Mouse (Mus musculus) hindbrain, embryonic 10.5 days (tissue): ENCODE measurements around the gene Atp1a4. TPM values are rescaled to one million over a fixed set of nuclear protein-coding genes. Genes with fewer than 3 reads are reported as not detected.

Source experiments
- DNase-seq: peaks from one replicate; pipeline ENCODE4 v3.0.0-alpha.2; 2017; ENCODE audit warnings: low spot score
- H3K27ac ChIP-seq: fragments of 300-500 bp; sonication (generic); 2 replicates; pipeline ENCODE4 v1.5.1; 2016; ENCODE audit warnings: mild to moderate bottlenecking, moderate library complexity
- H3K27me3 ChIP-seq: fragments of 300-500 bp; sonication (generic); 2 replicates; pipeline ENCODE4 v1.6.1; 2016; ENCODE audit warnings: mild to moderate bottlenecking; ENCODE audit not compliant: poor library complexity, insufficient read depth, severe bottlenecking
- H3K36me3 ChIP-seq: fragments of 300-500 bp; sonication (generic); 2 replicates; pipeline ENCODE4 v1.6.1; 2016; ENCODE audit warnings: mild to moderate bottlenecking, moderate library complexity
- H3K4me1 ChIP-seq: fragments of 300-500 bp; sonication (generic); replicated peaks from 2 replicates; pipeline ENCODE4 v1.6.1; 2016; ENCODE audit warnings: mild to moderate bottlenecking
- H3K4me3 ChIP-seq: fragments of 300-500 bp; sonication (generic); 2 replicates; pipeline ENCODE4 v1.5.1; 2016; ENCODE audit warnings: mild to moderate bottlenecking, moderate library complexity
- H3K9me3 ChIP-seq: fragments of 300-500 bp; sonication (generic); 2 replicates; pipeline ENCODE4 v1.6.1; 2016; ENCODE audit warnings: mild to moderate bottlenecking, moderate library complexity
- WGBS: fragments of 180-500 bp; shearing (Covaris S2); methylation state at CpG from one replicate; pipeline ENCODE4 v1.1.7; 2016; 5-methylcytosine and 5-hydroxymethylcytosine counted together
- polyA plus RNA-seq: library from polyadenylated mRNA; unstranded; fragments of >200 nt; fragmentation: Nextera tagmentation; extraction: Ambion mirVana; gene quantifications from 2 replicates; pipeline ENCODE4 v1.2.1, GENCODE M21; 2016

Atp1a4 gene
- polyA plus RNA-seq, 1 experiment from 2014 or later: not detected

GRCm38 (mm10) chr1:172206141-172206917 lies 51.9 kb downstream of the Atp1a4 start, which contains the start of gene Pea15a:
Pea15a (minus strand) TSS chr1:172206804.
- Histone ChIP-seq H3K27me3 (no peaks in the 10 kb centered on the region), H3K36me3 (peaks cover 9% of the 10 kb centered on the region), H3K9me3 (no peaks in the 10 kb centered on the region), H3K4me3 (peak within 1 kb of the TSS; percentile 69), H3K4me1 (peaks cover 62% of the 10 kb centered on the region), H3K27ac (peak within 1 kb of the TSS; percentile 94)
- DNase-seq: peak; percentile 88
- WGBS: under 1% methylated on average over 40 of the region's 40 CpGs

DNA sequence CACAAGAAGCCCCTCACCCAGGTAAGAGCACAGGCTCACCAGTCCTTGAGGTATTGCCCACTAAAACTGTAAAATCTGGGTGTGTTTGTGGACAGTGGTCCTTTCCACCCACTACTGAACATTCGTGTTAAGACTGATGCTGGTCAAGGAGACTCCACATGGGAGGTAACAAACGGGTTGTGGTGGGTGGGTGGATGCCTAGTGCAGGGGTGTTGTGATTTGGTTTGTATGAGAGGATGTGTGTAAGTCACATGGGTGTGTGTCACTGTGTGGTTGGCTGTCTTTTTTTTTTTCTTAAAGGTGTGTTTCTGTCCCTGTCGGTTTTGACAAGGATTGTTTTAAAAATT lies 52.5 kb downstream of the Atp1a4 start:
- no peak for DNase-seq
- WGBS: 12% methylated on average over 3 of the region's 3 CpGs
- Histone ChIP-seq H3K27ac (peak overlapping the region; percentile 94), H3K36me3 (peaks cover 15% of the 10 kb centered on the region), H3K9me3 (no peaks in the 10 kb centered on the region), H3K4me3 (peak overlapping the region; percentile 69), H3K4me1 (peaks cover 68% of the 10 kb centered on the region), H3K27me3 (no peaks in the 10 kb centered on the region)

DNA sequence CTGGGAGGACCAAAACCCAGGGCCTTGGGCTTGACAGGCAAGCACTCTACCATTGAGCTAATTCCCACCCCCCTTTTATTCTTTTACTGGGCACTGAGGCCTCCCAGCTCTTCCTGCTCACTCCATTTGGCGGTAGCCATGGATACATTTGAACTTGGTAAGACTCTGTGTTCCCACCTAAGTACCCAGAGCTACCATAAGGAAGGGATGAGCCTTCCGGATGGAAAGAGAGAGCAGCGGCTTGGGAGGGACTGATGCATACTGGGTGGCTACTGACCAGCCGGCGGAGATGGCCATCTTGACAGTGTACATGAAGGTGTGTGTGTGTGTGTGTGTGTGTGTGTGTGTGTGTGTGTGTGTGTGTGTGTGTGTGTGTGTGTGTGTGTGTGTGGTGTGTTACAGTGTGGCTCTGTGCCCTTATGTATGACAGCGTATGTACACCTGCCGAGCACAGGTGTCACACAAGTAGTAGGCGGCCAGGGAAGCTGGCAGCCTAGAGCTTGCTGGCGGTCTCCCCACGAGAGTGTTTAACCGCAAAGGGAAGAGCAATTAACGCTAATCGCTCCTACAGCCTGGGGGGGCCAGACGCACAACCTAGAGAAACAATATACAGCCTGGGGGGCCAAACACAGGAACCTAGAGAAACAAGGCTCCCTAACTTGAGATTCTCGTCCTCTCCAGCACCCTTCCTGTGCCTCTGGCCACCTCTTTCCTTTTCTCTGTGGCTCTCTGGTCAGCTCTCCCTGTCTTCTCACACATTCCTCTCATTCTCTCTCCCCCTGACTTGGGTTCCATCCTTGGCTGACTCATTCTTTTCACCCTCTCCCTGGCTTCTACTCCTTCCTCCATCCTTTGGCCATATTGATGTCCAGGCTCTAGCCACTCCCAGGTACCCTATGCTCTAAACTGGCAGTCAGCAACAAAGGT lies 53.1 kb downstream of the Atp1a4 start:
- Histone ChIP-seq H3K4me1 (peaks cover 75% of the 10 kb centered on the region), H3K36me3 (peaks cover 21% of the 10 kb centered on the region), H3K27ac (peak overlapping the region; percentile 94), H3K4me3 (peak overlapping the region; percentile 69), H3K27me3 (no peaks in the 10 kb centered on the region), H3K9me3 (no peaks in the 10 kb centered on the region)
- DNase-seq: no peak
- 38% methylated on average over 15 of the region's 15 CpGs for WGBS

GRCm38 (mm10) chr1:172204033-172204813 lies 54.0 kb downstream of the Atp1a4 start:
- Histone ChIP-seq H3K27ac (peak overlapping the region; percentile 94), H3K27me3 (no peaks in the 10 kb centered on the region), H3K4me1 (peaks cover 79% of the 10 kb centered on the region), H3K4me3 (peak overlapping the region; percentile 69), H3K9me3 (no peaks in the 10 kb centered on the region), H3K36me3 (peaks cover 30% of the 10 kb centered on the region)
- WGBS: 16% methylated on average over 9 of the region's 9 CpGs
- DNase-seq: no peak

- WGBS: 7% methylated on average over 4 of the region's 4 CpGs
- peak overlapping the region; percentile 69 for H3K4me3 ChIP-seq
- peak overlapping the region; percentile 94 for H3K27ac ChIP-seq
- H3K27me3 ChIP-seq: no peaks in the 10 kb centered on the region
- H3K9me3 ChIP-seq: no peaks in the 10 kb centered on the region
- peaks cover 79% of the 10 kb centered on the region for H3K4me1 ChIP-seq
- no peak for DNase-seq
- peaks cover 36% of the 10 kb centered on the region for H3K36me3 ChIP-seq
These were observed 54.6 kb downstream of the Atp1a4 start for GRCm38 (mm10) chr1:172203566-172203965.

DNA sequence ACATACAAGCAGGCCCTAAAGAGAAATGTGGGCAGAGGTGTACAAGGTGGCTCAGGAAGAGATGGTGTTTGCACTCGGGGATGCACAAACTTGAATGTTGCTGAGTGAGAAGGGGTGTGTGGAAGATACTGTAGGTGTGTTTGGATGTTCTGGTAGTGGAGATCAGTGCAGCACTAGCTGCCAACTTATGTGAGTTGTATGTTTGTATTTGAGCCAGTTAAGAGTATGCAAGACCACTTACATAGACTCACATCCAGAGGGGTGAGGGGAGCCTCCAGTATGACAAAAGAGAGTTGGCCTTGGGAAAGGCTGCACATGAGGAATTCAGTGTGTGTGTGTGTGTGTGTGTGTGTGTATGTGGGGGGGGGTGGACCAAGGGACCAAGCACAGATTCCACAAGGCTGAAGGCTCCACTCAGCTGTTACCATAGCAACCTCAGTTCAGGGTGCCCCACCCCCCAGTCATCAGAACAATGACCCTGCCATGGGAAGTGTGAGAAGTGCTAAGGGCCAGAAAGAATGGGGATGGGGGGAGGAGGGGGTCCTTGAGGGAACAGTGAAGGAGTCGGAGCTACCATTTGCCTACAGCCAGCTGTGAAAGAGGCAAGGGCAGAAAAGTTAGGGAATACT lies 55.2 kb downstream of the Atp1a4 start:
- Histone ChIP-seq H3K27me3 (no peaks in the 10 kb centered on the region), H3K36me3 (peaks cover 42% of the 10 kb centered on the region), H3K4me1 (peaks cover 79% of the 10 kb centered on the region), H3K27ac (peak overlapping the region; percentile 94), H3K4me3 (peak overlapping the region; percentile 69), H3K9me3 (no peaks in the 10 kb centered on the region)
- peak; percentile 92 for DNase-seq
- 20% methylated on average over 2 of the region's 2 CpGs for WGBS

- peak; percentile 73 for DNase-seq
- H3K27ac ChIP-seq: peak overlapping the region; percentile 94
- peak overlapping the region; percentile 69 for H3K4me3 ChIP-seq
- H3K4me1 ChIP-seq: peaks cover 74% of the 10 kb centered on the region
- H3K27me3 ChIP-seq: no peaks in the 10 kb centered on the region
- WGBS: 8% methylated on average over 14 of the region's 14 CpGs
- no peaks in the 10 kb centered on the region for H3K9me3 ChIP-seq
- H3K36me3 ChIP-seq: peaks cover 50% of the 10 kb centered on the region
These were observed 56.0 kb downstream of the Atp1a4 start for GRCm38 (mm10) chr1:172201967-172202880.

- Histone ChIP-seq H3K27me3 (no peaks in the 10 kb centered on the region), H3K27ac (peak overlapping the region; percentile 94), H3K9me3 (no peaks in the 10 kb centered on the region), H3K36me3 (peaks cover 62% of the 10 kb centered on the region), H3K4me3 (peak overlapping the region; percentile 69), H3K4me1 (peaks cover 63% of the 10 kb centered on the region)
- peak; percentile 70 for DNase-seq
- 26% methylated on average over 7 of the region's 7 CpGs for WGBS
These were observed 57.3 kb downstream of the Atp1a4 start for GRCm38 (mm10) chr1:172200871-172201447.

DNA sequence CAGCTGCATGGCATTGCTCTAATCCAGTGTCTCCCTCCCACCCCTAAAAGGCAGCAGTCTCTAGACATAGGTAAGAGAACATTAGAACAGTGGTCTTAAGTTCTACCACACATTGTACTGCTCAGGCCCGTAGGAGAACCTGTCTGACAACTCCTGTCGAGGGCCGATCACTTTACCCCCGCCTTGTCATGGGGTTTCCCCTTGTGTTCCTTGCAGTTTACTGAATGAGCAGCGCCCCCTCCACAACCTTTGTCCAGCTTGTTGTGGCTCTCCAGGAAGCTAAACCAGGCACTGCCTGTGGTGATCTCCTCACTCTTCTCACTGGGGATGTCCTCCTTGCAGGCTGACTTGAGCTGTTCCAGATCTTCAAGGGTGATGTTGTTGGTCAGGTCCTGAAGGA lies 58.1 kb downstream of the Atp1a4 start:
- no peak for DNase-seq
- H3K9me3 ChIP-seq: no peaks in the 10 kb centered on the region
- H3K4me3 ChIP-seq: 0 out of 2 replicates have a peak overlapping the region, but pooled peaks have one; percentile 69
- H3K4me1 ChIP-seq: peaks cover 55% of the 10 kb centered on the region
- H3K36me3 ChIP-seq: peaks cover 70% of the 10 kb centered on the region
- no peaks in the 10 kb centered on the region for H3K27me3 ChIP-seq
- H3K27ac ChIP-seq: peak overlapping the region; percentile 94
- WGBS: 74% methylated on average over 5 of the region's 5 CpGs

- Histone ChIP-seq H3K9me3 (no peaks in the 10 kb centered on the region), H3K4me1 (peaks cover 50% of the 10 kb centered on the region), H3K27me3 (no peaks in the 10 kb centered on the region), H3K27ac (no peak overlapping the region), H3K4me3 (no peak overlapping the region), H3K36me3 (peaks cover 82% of the 10 kb centered on the region)
- DNase-seq: no peak
- WGBS: 88% methylated on average over 4 of the region's 4 CpGs
These were observed 59.2 kb downstream of the Atp1a4 start for GRCm38 (mm10) chr1:172198996-172199395.

DNA sequence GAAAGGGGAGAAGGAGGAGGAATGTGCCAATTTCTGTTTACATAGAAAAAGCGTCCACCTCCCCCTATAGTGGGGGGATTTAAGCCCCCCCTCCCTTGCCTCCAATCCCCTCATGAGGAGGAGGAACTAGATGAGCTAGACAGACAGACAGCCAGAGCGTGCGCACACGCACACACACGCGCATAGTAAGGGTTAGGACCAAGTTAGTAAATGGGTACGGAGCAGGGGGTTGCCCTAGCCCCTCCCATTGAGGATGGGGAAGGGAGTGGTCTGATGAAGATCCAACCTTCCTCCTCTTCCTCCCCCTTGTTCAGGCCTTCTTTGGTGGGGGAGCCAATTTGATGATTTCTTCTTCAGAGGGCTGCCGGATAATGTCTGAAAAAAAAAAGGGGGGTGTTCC lies 59.9 kb downstream of the Atp1a4 start:
- no peak for DNase-seq
- peaks cover 43% of the 10 kb centered on the region for H3K4me1 ChIP-seq
- 91% methylated on average over 8 of the region's 8 CpGs for WGBS
- H3K36me3 ChIP-seq: peaks cover 88% of the 10 kb centered on the region
- no peak overlapping the region for H3K4me3 ChIP-seq
- no peaks in the 10 kb centered on the region for H3K27me3 ChIP-seq
- no peaks in the 10 kb centered on the region for H3K9me3 ChIP-seq
- no peak overlapping the region for H3K27ac ChIP-seq
